Mouse (Mus musculus) brain, embryonic 14.5 days (tissue): Measurements from ENCODE around the gene Wfs1. TPM values are rescaled to one million over a fixed set of nuclear protein-coding genes. Genes with fewer than 3 reads are reported as not detected.

Source experiments
- DNase-seq: peaks from one replicate; pipeline ENCODE4 v3.0.0-alpha.2; 2011; ENCODE audit warnings: low read depth
- CTCF ChIP-seq: fragments of 200-500 bp; IDR thresholded peaks from 2 replicates; pipeline ENCODE4 v1.5.1; 2012; ENCODE audit warnings: inconsistent platforms, mild to moderate bottlenecking, moderate library complexity, borderline replicate concordance; ENCODE audit not compliant: insufficient read depth, insufficient read length; ENCODE audit errors: extremely low read depth
- POLR2A ChIP-seq: fragments of 200-500 bp; IDR thresholded peaks from 2 replicates; pipeline ENCODE4 v1.6.1; 2012; ENCODE audit warnings: mild to moderate bottlenecking, inconsistent platforms, borderline replicate concordance; ENCODE audit not compliant: poor library complexity, insufficient read depth, insufficient read length, severe bottlenecking; ENCODE audit errors: extremely low read depth
- polyA plus RNA-seq: library from polyadenylated mRNA; depleted of rRNA; stranded (reverse); fragments of >200 nt; gene quantifications from 2 replicates; pipeline ENCODE4 v1.2.3, GENCODE M21; 2012

The Wfs1 gene
- polyA plus RNA-seq, 1 experiment = 7.8 TPM

DNA sequence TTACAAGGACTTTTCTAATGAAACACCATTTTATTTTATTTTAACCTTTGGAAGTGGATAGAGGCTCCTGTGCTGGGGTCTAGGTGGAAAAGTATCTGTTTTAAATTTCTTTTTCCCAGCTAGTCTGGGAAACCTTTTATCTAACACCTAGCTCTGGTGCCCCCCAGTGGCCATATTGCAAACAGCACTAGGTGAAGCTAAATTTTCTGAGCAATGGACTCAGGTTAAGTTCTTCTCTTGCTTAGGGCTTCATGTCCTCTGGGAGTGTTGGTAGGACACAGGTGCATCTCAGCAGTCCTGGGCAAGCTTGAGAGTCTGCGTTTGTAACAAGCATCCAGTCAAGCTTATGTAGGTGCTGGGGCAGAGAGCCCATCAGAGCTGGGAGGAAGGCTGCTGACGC, 13.0 kb upstream of the Wfs1 start:
- TF ChIP-seq CTCF = peak; percentile 79; the same call in 1 of the 2 replicates
- TF ChIP-seq POLR2A = no peak
- DNase-seq = peak; percentile 78

DNA sequence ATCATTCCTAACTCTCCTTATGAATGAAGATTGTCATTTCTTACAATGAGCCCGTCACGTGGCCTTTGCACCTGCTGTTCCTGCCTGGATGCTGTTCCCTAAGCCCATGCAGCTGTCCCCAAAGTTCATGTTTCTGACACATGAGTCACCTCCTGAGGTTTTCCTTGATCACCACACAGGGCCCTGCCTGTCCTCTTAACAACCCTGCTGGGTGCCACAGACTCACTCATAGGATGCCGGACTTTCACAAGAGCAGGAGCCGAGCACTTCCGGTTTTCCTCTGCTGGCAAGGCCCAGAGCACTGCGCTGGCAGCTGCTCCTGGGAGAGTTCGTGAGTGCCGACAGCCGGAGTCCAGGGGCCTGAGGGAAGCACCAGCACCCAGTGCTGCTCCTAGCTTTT, 12.0 kb upstream of the Wfs1 start:
- no peak for TF ChIP-seq CTCF
- no peak for TF ChIP-seq POLR2A
- no peak for DNase-seq

DNA sequence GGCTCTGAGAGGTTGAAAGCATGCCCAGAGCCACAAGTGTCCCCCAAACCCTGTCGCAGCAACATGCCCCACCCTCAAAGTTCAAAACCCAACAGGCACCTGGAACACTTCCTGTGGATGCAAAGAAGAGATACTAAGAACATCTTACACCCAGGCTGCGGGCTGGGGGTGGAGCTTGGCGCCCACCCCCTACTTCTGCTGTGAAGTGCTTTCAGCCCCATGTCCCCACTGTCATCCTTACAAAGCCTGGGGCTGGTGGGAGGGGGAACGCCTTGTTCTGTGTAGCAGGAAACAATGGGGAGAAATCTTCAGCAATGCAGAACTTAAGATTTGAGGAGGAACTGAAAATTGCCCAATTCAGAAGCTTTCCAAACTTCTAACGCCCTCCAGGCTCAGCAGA, 9.0 kb upstream of the Wfs1 start:
- no peak for DNase-seq
- no peak for TF ChIP-seq POLR2A
- TF ChIP-seq CTCF = no peak

DNA sequence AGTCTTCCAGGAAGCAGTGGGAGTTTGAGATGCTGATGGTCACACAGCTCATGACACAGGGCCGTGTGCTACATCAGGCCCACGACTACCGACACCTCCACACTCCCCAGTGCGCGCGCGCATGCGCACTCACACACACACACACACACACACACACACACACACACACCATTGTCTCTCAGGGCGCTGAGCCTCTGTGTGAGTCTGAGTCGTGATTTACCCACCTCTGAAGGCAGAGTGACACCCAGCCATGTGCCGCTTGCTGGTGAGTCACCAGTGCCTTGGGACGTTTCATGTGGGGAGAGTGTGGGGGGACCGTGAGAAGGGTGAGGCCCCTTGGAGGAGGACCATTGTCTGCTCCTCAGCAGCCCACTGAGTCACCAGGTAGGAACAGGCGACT, 7.4 kb upstream of the Wfs1 start:
- TF ChIP-seq POLR2A = no peak
- TF ChIP-seq CTCF = no peak
- no peak for DNase-seq

DNA sequence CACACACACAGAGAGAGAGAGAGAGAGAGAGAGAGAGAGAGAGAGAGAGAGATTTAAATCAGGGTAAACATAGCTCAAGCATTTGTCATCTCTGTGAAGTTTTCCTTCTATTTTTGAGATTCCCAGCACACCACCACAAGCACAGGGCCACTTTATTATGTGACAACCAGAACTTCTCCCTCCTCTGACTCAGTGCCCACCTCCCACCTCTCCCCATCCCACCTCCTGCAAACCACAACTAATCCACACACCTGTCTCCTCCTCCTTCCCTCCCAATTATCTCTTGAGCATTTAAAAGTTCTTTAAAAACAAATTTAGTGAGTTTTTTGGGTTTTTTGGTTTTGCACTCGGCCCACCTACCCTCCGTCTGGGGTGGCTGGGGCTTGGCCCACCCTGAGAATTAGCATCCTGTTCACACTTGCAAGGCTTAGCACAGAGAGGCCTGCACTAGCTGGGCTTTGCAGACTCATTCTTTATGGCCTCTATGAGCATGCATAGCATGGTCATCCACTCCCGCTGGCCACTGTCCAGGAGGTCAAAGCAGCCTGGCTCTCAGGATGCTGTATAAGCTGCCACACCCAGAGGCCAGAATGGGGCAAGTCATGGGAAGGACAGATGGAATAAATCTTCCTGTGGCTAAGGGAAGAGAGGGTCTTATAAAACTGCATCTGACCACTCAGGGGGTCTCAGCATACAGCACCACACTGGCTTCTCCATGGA, 1.8 kb upstream of the Wfs1 start:
- TF ChIP-seq CTCF = no peak
- TF ChIP-seq POLR2A = no peak

DNA sequence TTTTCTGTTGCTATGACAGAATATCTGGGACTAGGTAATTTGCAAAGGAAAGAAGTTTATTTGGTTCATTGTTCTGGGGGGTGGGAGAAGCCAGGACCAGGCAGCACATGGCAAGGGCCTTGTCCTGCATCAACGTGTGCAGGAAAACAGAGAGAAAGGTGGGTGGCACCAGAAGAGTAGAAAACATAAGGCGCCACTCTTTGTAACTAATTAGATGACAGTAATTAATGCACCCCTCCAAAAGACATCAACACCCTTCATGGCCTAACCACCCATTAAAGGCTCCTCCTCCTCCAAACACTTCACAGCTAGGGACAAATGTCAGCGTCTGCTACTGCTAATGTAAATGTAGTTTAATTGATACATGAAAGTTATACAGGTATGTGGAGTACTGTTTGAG, 1.2 kb upstream of the Wfs1 start:
- no peak for TF ChIP-seq POLR2A
- TF ChIP-seq CTCF = no peak
- DNase-seq = peak; percentile 59

More for the DNA sequence above, 1.8 kb upstream of the Wfs1 start:
- DNase-seq = no peak

DNA sequence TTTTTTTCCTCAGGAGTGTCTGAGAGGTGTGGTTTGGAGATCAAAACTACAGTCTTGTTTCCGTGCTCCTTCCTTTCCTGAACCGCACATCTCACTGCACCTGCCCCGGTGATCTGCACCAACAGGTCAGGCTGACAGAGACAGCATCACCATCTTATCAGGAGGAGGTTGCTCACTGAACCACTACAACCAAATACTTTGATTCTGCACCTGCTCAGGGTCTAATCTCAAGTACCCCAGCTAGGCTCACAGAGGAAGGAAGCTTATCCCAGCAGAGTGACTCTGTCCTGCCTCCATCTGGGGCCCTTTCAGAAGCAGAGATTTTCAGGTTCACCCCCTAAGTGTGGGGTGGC, 596 bp upstream of the Wfs1 start:
- peak; percentile 4 for DNase-seq
- no peak for TF ChIP-seq POLR2A
- no peak for TF ChIP-seq CTCF

DNA sequence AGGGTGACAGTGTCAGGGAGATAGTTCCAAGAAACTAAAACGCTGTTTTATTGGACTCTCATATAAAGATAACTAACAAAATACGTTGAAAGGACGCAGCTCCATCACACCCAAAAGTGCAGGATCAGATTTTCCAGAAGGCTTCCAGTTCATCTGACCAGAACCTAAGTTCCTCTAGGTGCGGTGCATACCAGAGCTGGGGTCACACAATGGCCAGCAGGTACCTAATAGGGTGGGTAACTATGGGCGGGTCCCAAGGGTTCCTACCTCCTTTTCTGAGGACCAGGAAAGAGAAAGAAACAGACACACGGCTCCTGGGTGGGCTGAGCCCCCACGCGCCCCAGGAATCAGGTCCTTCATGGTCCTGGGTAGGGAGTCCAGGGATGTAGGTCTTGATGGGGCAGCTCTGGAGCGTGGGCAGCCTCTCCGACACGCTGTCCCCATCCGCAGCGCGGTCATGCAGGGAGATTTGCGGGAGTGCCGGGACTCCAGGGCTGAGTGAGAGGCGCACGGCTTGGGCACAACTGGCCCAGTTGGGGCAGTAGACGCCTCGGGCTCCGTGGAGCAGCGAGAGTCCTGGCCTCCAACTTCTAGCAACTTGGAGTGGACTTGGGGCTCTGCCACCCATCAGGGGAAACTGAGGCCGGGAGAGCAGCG, 753 bp downstream of the Wfs1 start:
- TF ChIP-seq POLR2A = no peak
- no peak for TF ChIP-seq CTCF
- DNase-seq = no peak

DNA sequence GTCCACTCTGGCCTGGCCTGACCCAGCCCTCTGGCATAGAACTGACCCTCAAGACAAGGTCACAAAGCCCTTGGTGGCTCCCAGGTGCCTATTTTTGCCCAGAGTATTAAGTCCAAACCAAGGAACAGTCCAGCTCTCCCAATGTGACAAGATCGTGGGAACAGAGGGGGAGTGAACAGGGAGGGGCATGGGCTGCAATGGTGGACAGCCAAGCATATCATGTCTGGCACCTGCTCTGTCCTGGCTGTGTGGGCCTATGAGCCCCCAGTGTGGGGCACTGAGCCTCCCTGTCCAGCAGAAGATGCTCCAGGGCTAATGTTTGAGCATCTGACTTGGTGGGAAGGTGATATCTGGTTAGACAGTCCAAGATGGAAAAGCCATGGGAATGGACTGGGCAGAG, 2.4 kb downstream of the Wfs1 start:
- no peak for DNase-seq
- TF ChIP-seq CTCF (no peak), POLR2A (no peak)

DNA sequence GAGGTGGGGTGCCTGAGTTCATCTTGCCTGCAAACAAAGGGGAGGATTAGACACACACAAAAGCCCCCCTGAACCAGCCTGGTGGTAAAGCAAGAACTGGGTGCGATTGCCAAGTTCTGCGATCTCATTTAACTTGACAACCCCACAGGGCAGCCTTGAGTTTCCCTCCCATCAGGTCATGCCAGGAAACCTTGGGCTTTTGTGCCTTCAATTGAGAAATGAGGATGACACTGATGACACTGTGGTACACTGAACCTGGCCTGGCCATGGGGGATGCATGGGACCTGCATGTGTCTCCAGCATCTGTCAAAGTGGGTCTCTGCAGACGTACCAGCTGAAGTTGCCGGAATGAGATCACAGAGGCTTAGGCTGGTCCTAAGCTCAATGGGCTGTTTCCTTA, 6.7 kb downstream of the Wfs1 start:
- no peak for TF ChIP-seq POLR2A
- TF ChIP-seq CTCF = no peak
- peak; percentile 13 for DNase-seq

DNA sequence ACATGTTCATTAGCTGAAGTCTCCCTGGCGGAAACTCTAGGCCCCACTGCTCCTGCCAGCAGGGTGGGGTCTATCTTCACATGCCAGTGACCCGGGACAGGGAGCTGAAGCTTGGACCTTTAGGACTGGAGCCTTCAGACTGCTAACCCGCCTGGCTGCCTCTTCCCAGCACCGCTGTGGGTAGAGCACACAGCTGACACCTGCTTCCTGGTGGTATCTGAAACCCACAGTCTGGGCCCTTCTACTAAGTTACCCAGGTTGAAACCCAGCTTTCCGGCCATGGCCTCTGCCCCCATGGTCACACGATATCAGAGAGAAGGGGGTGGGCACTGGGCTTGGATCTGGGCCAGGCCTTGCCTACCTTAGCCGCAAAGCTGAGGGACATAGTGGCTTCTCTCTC, 9.4 kb downstream of the Wfs1 start:
- no peak for TF ChIP-seq POLR2A
- TF ChIP-seq CTCF = no peak
- no peak for DNase-seq

DNA sequence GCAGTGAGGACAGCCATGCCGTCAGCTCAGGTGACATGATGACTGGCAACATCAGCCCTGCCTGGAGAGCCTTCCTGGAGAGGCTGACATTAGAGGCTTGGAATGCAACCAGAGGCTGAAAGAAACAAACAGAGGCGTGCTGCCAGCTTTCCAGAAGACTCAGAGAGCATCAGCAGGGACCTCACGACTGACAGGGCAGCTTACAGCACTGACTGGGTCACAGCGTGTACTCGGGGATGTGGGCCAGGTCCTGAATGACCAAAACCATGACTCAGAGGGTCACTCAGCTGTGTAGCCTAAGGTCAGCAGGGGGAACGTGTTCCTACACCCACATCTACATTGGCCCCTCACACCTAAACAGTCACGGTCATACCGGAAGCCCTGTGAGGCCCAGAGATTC, 10.0 kb downstream of the Wfs1 start:
- TF ChIP-seq POLR2A (no peak), CTCF (no peak)

More for the DNA sequence above, 10.0 kb downstream of the Wfs1 start:
- DNase-seq = no peak
